Mouse (Mus musculus) brown adipose tissue, adult 24 weeks (tissue): ENCODE measurements around the gene Rnf183. TPM values are rescaled to one million over a fixed set of nuclear protein-coding genes. Genes with fewer than 3 reads are reported as not detected.

Source experiments
- polyA plus RNA-seq: library from polyadenylated mRNA; stranded (reverse); fragments of >200 nt; gene quantifications from 2 replicates; pipeline ENCODE4 v1.2.4, GENCODE M21; 2012; ENCODE audit not compliant: missing spikeins, insufficient read depth, insufficient read length

The Rnf183 gene
- polyA plus RNA-seq, 1 experiment: not detected

Other genes with a start within 250 kb of the Rnf183 start
- 0.92 and 1.2 TPM in 2 replicates for gene Zfp37, start 204.2 kb downstream of the Rnf183 start, polyA plus RNA-seq
- gene Slc31a2, start 172.7 kb downstream of the Rnf183 start, polyA plus RNA-seq: 7.9 and 11.2 TPM in 2 replicates
- gene Fkbp15, start 74.7 kb downstream of the Rnf183 start, polyA plus RNA-seq: 13.0 and 13.5 TPM in 2 replicates
- 18.6 and 21.6 TPM in 2 replicates for gene Slc31a1, start 74.5 kb downstream of the Rnf183 start, polyA plus RNA-seq
- 52.5 and 76.2 TPM in 2 replicates for gene Cdc26, start 26.6 kb downstream of the Rnf183 start, polyA plus RNA-seq
- gene Prpf4, start 26.5 kb downstream of the Rnf183 start, polyA plus RNA-seq: 5.1 and 5.4 TPM in 2 replicates
- not detected in 2 replicates for gene Wdr31, start 35.6 kb upstream of the Rnf183 start, polyA plus RNA-seq
- not detected in 2 replicates for gene Bspry, start 44.8 kb upstream of the Rnf183 start, polyA plus RNA-seq
- gene Hdhd3, start 68.2 kb upstream of the Rnf183 start, polyA plus RNA-seq: 9.1 and 14.9 TPM in 2 replicates
- gene Alad, start 84.7 kb upstream of the Rnf183 start, polyA plus RNA-seq: 73.2 and 87.7 TPM in 2 replicates
- gene Pole3, start 89.8 kb upstream of the Rnf183 start, polyA plus RNA-seq: 41.9 and 44.2 TPM in 2 replicates
- not detected in 2 replicates for gene 4933430I17Rik, start 90.1 kb upstream of the Rnf183 start, polyA plus RNA-seq
- gene Rgs3, start 124.6 kb upstream of the Rnf183 start, polyA plus RNA-seq: 49.5 and 102 TPM in 2 replicates